Mouse (Mus musculus) cortical plate, adult 2 months (tissue): ENCODE measurements around the gene Scarf1. TPM values are rescaled to one million over a fixed set of nuclear protein-coding genes. Genes with fewer than 3 reads are reported as not detected.
A peak's percentile ranks its signal among the peaks of the same experiment; 100 is the strongest.

Experiments used
- H3K27ac ChIP-seq: fragments of 200-500 bp; 2 replicates; pipeline ENCODE4 v1.5.1; 2012; ENCODE audit warnings: low read length, control low read depth, inconsistent platforms; ENCODE audit not compliant: insufficient read depth
- H3K4me1 ChIP-seq: fragments of 200-500 bp; 2 replicates; pipeline ENCODE4 v1.6.1; 2011; ENCODE audit warnings: low read length; ENCODE audit not compliant: control insufficient read depth, insufficient read depth
- H3K4me3 ChIP-seq: fragments of 200-500 bp; 2 replicates; pipeline ENCODE4 v1.5.1; 2011; ENCODE audit warnings: mild to moderate bottlenecking, low read length, control low read depth; ENCODE audit not compliant: insufficient read depth
- CTCF ChIP-seq: fragments of 200-500 bp; IDR thresholded peaks from 2 replicates; pipeline ENCODE4 v1.5.1; 2011; ENCODE audit warnings: mild to moderate bottlenecking, control low read depth, low read length; ENCODE audit not compliant: insufficient read depth; ENCODE audit errors: extremely low read depth
- POLR2A ChIP-seq: fragments of 200-500 bp; IDR thresholded peaks from 2 replicates; pipeline ENCODE4 v1.6.1; 2011; ENCODE audit warnings: mild to moderate bottlenecking, low read length, control low read depth; ENCODE audit not compliant: insufficient read depth; ENCODE audit errors: extremely low read depth
- polyA plus RNA-seq: library from polyadenylated mRNA; depleted of rRNA; stranded (reverse); fragments of >200 nt; gene quantifications from 2 replicates; pipeline ENCODE4 v1.2.3, GENCODE M21; 2012

Gene Scarf1
- polyA plus RNA-seq, 1 experiment: 3.2 TPM

DNA sequence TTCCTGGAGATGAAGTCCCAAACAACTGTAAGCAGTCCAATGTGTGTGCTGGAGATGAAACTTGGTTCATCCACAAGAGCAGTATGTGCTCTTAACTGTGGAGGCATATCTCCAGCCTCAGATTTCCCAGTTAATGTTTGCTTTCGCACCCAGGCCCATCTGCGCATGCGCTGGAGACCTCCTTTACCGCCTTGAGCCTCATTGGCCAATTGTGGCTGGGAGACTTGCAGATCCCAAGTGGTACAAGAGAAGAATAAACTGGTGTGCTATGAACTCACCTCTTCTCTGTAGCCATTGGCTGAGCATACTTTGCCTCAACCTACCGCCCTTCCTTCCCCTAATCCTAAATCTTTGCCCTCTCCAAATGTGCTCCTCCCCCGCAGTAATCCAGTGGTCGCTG is 40.0 kb upstream of the Scarf1 start:
- no peak overlapping the region for H3K4me3 ChIP-seq
- no peak overlapping the region for H3K27ac ChIP-seq
- no peak for TF ChIP-seq POLR2A
- TF ChIP-seq CTCF: no peak
- no peaks in the 10 kb centered on the region for H3K4me1 ChIP-seq

DNA sequence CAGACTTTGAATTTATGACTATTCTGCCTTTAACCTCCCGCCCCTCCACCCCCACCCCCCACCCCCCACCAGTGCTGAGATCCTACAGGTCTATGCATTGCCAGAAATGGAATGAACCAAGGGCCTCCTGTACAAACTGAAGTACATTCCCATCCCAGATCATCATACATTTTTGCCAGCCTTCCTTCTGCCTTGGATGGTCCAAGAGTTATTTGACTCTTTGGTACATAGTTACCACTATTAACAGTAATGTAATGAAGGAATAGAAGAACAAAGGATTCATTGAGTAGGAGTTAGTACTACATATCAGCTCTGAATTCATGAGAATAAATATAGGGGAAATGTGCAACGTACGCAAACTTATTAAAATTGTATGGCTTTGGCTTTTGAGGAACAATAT is 27.1 kb upstream of the Scarf1 start:
- no peak for TF ChIP-seq POLR2A
- TF ChIP-seq CTCF: no peak
- H3K27ac ChIP-seq: no peak overlapping the region

DNA sequence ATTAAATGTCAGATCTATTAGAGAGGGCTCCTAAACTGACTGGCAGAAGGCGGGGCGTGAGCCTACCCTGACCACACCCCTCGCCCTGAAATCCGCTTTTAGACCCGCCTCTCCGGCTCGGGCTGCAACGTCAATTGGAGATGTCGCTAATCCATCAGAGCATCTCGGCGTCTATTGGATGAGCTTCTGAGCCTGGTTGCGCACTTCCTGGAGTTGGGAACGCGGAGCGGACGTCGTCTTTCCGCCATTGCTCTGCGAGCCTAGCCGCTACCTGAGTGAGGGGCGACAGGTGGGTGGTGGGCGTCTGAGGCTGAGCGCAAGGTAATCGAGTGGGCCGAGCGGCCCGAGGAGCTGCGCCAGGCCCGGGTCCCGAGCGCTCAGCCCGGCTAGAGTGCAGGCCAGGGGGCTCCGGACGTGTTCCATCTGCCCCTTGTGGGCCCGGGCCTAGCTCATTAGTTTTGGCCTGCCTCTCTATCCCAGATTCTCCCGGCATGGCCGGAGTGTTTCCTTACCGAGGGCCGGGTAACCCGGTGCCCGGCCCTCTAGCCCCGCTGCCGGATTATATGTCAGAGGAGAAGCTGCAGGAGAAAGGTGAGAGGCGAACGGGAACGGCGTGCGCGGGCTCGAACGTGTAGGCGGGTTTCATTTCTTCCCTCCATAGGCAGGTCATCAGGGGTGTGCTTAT is 26.6 kb upstream of the Scarf1 start, which contains the start of gene Prpf8:
TSS of gene Prpf8 (plus strand) at position 216 of the 685 bp plus-strand sequence.
- H3K4me3 ChIP-seq: peak within 1 kb of the TSS; percentile 50
- peaks cover 5% of the 10 kb centered on the region for H3K4me1 ChIP-seq
- H3K27ac ChIP-seq: no peak within 1 kb of the TSS
- TF ChIP-seq CTCF (no peak), POLR2A (peak; percentile 90)

More for the DNA sequence above, 27.1 kb upstream of the Scarf1 start:
- Histone ChIP-seq H3K4me3 (no peak overlapping the region; the same call in 1 of the 2 replicates), H3K4me1 (peaks cover 5% of the 10 kb centered on the region)

DNA sequence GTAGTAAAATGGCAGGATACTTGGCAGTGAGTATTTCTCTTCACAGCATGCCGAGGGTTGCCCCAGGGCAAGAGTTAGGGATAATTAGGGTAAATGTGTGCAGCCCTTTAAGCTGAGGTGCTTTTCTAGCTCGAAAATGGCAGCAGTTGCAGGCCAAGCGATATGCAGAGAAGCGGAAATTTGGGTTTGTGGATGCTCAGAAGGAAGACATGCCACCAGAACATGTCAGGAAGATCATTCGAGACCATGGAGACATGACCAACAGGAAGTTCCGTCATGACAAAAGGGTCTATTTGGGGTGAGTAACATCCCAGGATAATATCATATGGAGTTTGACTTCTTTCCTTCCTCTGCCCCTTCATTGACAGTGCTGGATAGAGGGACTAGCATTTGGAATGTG is 25.8 kb upstream of the Scarf1 start:
- H3K27ac ChIP-seq: no peak overlapping the region
- no peak for TF ChIP-seq CTCF
- TF ChIP-seq POLR2A: no peak
- peak overlapping the region; percentile 50 for H3K4me3 ChIP-seq
- peaks cover 5% of the 10 kb centered on the region for H3K4me1 ChIP-seq

DNA sequence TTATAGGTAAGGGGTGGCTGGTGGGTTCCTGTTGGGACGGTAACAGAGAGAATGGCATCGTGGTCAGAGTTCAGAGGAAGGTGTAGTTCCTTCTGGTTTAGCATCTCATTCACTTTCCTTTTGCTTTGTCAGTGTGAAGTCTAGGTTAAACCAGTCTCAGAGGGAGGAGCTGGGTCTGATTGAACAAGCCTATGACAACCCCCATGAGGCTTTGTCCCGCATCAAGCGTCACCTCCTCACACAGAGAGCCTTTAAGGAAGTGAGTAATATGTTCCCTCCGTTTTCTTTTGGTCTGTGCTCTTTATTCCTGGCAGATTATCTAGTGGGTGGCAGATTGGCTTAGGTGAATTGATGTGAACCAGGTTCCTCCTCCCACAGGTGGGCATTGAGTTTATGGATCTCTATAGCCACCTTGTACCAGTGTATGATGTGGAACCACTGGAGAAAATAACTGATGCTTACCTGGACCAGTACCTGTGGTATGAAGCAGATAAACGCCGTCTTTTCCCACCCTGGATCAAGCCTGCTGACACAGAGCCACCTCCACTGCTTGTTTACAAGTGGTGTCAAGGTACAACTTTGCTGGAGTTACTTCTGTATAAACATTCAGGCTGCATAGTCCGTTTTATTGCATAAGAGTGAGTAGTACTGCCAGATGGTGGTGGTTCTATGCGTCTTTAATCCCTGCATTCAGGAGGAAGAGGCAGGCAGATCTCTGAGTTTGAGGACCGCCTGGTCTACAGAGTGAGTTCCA is 18.9 kb upstream of the Scarf1 start:
- H3K27ac ChIP-seq: no peak overlapping the region
- TF ChIP-seq POLR2A (no peak), CTCF (no peak)
- no peak overlapping the region for H3K4me3 ChIP-seq
- no peaks in the 10 kb centered on the region for H3K4me1 ChIP-seq

DNA sequence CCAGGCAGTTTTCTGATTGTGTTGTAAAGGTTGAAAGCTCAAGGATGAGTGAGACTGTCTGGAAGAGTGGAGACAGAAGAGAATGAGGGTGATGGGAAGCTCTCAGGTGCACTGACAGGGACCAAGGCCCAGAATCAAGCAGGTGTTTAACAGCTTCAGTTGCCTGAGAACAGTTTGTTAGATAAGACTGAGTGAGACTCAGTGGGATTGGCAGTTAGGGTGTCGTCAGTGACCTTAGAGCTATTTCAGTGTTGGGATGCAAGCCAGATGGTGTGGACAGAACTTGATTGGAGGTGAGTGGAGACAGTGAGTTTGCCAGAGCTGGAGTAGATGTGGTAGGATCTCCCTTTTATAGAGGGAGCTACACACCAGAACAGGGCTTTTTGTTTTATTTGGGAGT is 15.2 kb upstream of the Scarf1 start:
- H3K27ac ChIP-seq: no peak overlapping the region
- TF ChIP-seq POLR2A: no peak
- TF ChIP-seq CTCF: no peak
- no peaks in the 10 kb centered on the region for H3K4me1 ChIP-seq
- no peak overlapping the region for H3K4me3 ChIP-seq

DNA sequence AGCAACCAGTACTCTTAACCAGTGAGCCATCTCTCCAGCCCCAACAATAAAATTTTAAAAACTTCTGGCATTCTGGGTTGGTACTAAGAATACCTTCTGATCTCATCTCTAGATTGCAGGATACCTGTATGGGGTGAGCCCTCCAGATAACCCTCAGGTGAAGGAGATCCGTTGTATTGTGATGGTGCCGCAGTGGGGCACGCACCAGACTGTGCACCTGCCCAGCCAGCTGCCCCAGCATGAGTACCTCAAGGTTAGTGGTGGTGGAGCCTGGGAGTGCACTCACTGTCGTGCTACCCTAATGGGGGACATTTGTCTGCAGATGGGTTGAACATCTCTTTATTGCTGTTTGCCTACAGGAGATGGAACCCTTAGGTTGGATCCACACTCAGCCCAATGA is 5.2 kb upstream of the Scarf1 start:
- no peak overlapping the region for H3K27ac ChIP-seq
- no peak overlapping the region for H3K4me3 ChIP-seq
- H3K4me1 ChIP-seq: peaks cover 1% of the 10 kb centered on the region; the same call in 1 of the 2 replicates
- TF ChIP-seq CTCF (no peak), POLR2A (no peak)

DNA sequence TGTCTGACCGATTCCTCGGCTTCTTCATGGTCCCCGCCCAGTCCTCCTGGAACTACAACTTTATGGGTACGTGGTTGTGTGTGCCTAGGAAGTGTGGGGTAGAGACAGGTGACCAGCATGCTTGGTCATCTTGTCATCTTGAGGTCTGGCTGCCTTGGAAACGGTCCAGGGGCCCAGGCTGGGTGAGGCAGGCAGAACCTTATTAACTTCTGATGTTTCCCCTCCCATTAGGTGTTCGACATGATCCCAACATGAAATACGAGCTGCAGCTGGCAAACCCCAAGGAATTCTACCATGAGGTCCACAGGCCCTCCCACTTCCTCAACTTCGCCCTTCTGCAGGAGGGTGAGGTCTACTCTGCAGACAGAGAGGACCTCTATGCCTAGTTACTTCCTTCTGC is 4.4 kb upstream of the Scarf1 start:
- Histone ChIP-seq H3K27ac (no peak overlapping the region), H3K4me3 (no peak overlapping the region), H3K4me1 (peaks cover 1% of the 10 kb centered on the region; the same call in 1 of the 2 replicates)
- no peak for TF ChIP-seq CTCF

DNA sequence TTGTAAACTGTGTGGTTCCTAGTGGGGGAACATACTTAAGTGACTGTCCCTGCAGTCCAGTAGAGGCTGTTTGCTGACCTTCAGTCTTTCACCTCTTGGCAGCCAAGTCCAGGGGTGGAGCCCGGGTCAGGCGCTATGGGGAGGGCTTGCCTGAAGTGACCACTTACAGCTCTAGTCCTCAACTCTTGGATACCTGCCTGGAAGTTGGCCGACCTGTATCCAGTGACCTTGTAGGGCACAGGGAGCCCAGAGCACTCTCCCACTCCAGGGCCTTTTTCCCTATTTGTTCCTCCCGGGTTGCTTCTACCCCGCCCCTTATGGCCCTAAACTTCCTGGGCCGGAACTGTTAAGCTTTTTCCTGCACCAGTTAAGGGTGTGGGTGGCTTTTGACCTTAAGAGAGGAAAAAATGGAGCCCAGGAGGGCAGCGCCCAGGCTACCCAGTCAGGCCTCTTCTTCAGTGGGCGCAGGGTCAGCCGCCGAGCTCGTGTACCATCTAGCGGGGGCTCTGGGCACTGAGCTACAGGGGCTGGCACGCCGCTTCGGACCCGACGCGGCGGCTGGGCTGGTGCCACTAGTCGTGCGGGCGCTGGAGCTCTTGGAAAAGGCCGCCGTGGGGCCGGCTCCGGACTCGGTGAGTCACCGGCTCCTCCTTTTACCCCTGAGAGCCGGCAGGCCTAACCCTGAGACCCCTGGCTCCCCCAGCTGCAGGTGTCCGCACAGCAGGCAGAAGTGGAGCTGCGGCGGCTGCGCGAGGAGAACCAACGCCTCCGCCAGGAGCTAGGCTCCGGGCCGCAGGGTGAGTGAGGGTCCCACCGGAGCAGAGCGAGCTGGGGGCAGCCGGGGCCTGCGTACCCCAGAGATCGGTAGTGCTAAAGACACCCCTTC is 3.4 kb upstream of the Scarf1 start, which contains the start of gene Rilp:
TSS of gene Rilp (plus strand) at position 354 of the 886 bp plus-strand sequence.
- no peak for TF ChIP-seq POLR2A
- TF ChIP-seq CTCF: no peak
- Histone ChIP-seq H3K27ac (peak within 1 kb of the TSS; percentile 47), H3K4me3 (peak within 1 kb of the TSS; percentile 37), H3K4me1 (peaks cover 1% of the 10 kb centered on the region; the same call in 1 of the 2 replicates)

DNA sequence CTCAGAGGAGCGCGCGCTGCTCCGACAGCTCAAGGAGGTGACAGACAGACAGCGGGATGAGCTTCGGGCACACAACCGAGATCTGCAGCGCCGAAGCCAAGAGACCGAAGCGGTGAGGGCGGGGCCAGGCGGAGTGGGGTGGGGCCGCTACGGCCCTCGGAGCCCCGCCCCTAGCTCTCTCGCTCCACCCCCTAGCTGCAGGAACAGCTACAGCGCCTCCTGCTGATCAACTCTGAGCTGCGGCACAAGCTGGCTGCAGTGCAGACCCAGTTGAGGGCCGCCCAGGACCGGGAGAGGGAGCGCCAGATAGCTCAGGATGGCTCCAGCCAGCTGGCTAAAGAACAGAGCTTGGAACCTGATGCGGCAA is 2.7 kb upstream of the Scarf1 start:
- Histone ChIP-seq H3K4me3 (peak overlapping the region; percentile 37), H3K27ac (peak overlapping the region; percentile 47)
- TF ChIP-seq CTCF (peak; percentile 77), POLR2A (peak; percentile 62; the same call in 1 of the 2 replicates)

More for the DNA sequence above, 2.7 kb upstream of the Scarf1 start:
- H3K4me1 ChIP-seq: peaks cover 1% of the 10 kb centered on the region; the same call in 1 of the 2 replicates
